Mouse (Mus musculus): Measurements from ENCODE around the gene Pcyt2.

DNA sequence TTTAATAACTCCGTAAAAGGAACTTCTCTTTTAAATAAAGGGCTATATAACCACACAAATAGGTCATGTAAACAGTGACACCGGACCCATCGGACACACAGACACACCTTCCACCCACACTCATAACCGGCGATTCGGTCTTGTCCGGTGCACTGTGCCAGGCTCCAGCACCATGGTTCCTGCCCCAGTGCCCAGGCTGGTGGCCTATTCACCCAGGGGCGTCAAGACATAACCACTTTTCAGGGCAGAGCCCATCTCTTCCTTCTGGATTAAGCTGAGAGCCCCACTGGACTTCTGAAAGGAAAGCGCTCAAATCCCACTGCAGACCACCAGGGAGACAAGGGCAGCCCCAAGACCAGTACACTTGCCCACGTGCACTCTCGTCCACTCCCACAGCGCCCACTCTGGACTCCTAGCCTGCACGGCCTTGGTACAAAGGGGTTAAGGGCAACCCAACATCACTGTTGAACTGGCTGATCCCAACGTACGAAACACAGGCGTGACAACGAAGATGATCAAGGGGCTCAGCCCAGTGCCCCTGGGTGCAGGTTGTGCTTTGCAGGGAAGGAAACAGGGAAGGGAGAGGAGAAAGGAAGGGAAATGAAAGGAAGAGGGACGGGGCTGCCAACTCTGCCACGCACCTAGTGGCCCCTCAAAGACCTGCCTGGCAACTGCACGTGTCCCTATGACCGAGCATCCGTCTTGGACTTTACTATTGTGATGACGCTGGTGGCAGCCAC, 11.0 kb upstream of the Pcyt2 start:
- TF ChIP-seq CTCF (IDR thresholded peaks at IDR 0.05; ENCODE audit: low read depth, low read length) (no peak), POLR2A (IDR thresholded peaks at IDR 0.05; ENCODE audit: extremely low read depth, insufficient read depth, low read length) (no peak)
